ENCODE assay signal across 9 mouse cellular contexts in the genomic region with DNA sequence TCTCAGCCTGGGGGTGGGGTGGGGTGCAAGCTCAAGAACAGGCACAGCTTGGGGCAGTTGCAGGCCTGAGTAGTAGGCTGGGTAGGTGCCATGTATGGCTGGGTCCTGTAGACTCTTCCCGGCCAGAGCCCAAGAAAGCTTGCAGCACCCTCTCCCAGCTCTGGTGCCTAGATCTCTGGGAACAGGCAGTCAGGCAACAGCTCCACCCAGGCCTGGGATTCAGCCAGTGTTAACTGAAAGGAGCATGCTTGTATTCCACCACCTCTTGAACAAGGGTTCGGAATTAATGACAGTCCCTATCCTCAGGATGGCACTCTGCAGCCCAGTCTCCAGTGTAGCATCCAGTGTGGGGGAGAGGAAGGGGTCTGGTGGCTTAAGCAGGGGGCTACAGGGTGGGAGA. TPM values are rescaled to one million over a fixed set of nuclear protein-coding genes. Genes with fewer than 3 reads are reported as not detected.
DNase-seq lines count a peak whose midpoint lies in the region; ATAC-seq and TF ChIP-seq lines count a peak whose summit lies in the region.
"Had no signal": no experiment of that assay in that cellular context is flagged by ENCODE, and none has a peak within 500 bp of the region (broad histone marks: within the 10 kb centered on the region; RNA-seq: fewer than 3 reads in every experiment).

No protein-coding gene starts in this region.

- DNase-seq in layer of hippocampus, adult 2 months (ENCODE audit: low spot score in 2 of 2) = no peak
- DNase-seq in layer of hippocampus, adult 11-12 months (ENCODE audit: low spot score) = no peak
- DNase-seq in heart, postnatal 4 days = peak; percentile 50
- peak; percentile 56 for DNase-seq in lung, postnatal 14 days
- DNase-seq in midbrain, embryonic 11.5 days (ENCODE audit: low spot score, missing footprints) = no peak
- DNase-seq: right cerebral cortex, postnatal 4 days had no signal

- H3K36me3 ChIP-seq in midbrain, embryonic 11.5 days (ENCODE audit: control insufficient read depth, insufficient read depth, low read length) = no peaks in the 10 kb centered on the region

- H3K4me2 ChIP-seq in midbrain, embryonic 11.5 days = no peak overlapping the region

- no peaks in the 10 kb centered on the region for H3K27me3 ChIP-seq in midbrain, embryonic 11.5 days (ENCODE audit: control insufficient read depth, insufficient read depth, low read length)

- 85% methylated on average over 2 of the region's 2 CpGs for WGBS in midbrain, embryonic 11.5 days

- peaks cover 17% of the 10 kb centered on the region for H3K4me1 ChIP-seq in embryonic fibroblast, embryonic 13.5 days (ENCODE audit: control insufficient read depth, insufficient read depth, low read length)
- H3K4me1 ChIP-seq in midbrain, embryonic 11.5 days (ENCODE audit: control insufficient read depth, insufficient read depth, low read length) = peaks cover 16% of the 10 kb centered on the region

- no peak for ATAC-seq in granulocyte monocyte progenitor cell, adult 5-6 weeks (replicated peaks; ENCODE audit: poor library complexity, severe bottlenecking)
- no peak for ATAC-seq in erythroid progenitor cell, adult 5-6 weeks (replicated peaks; ENCODE audit: low FRiP score, poor library complexity, severe bottlenecking)
- ATAC-seq in midbrain, embryonic 11.5 days (ENCODE audit: low FRiP score) = no peak

- H3K9ac ChIP-seq in midbrain, embryonic 11.5 days (ENCODE audit: low read length) = no peak overlapping the region

- H3K4me3 ChIP-seq in layer of hippocampus, adult 2 months = no peak overlapping the region
- H3K4me3 ChIP-seq in embryonic fibroblast, embryonic 13.5 days (ENCODE audit: insufficient read depth, low read length) = no peak overlapping the region
- H3K4me3 ChIP-seq in midbrain, embryonic 11.5 days (ENCODE audit: low read depth, low read length) = no peak overlapping the region

- no peaks in the 10 kb centered on the region for H3K9me3 ChIP-seq in midbrain, embryonic 11.5 days (ENCODE audit: control insufficient read depth, low read length)

- H3K27ac ChIP-seq in layer of hippocampus, adult 2 months = peak overlapping the region; percentile 79
- H3K27ac ChIP-seq in embryonic fibroblast, embryonic 13.5 days (ENCODE audit: insufficient read depth, low read length) = 0 out of 2 replicates have a peak overlapping the region, but pooled peaks have one; percentile 6
- no peak overlapping the region for H3K27ac ChIP-seq in midbrain, embryonic 11.5 days (ENCODE audit: low read depth, low read length)

- no peak for TF ChIP-seq CTCF in layer of hippocampus, adult 2 months (conservative IDR thresholded peaks at IDR 0.05)
- no peak for TF ChIP-seq CTCF in embryonic fibroblast, embryonic 13.5 days (IDR thresholded peaks at IDR 0.05; ENCODE audit: borderline replicate concordance, insufficient read depth, low read length)

- no peak for TF ChIP-seq POLR2A in embryonic fibroblast, embryonic 13.5 days (IDR thresholded peaks at IDR 0.05; ENCODE audit: low read depth, low read length)

RNA-seq across cellular contexts. Expression of a gene that starts 20.7 kb away (rescaled TPM):
- total RNA-seq in layer of hippocampus, adult 2 months (2021) = 10 to 100 TPM; 39.2 to 41.1 TPM
- 85.4 and 90.9 TPM in 2 replicates for polyA plus RNA-seq in embryonic fibroblast, embryonic 13.5 days (2011; ENCODE audit: insufficient read length, low read depth, missing spikeins)
- 100 to 1,000 TPM; 183 to 186 TPM for total RNA-seq in heart, postnatal 4 days (2021)
- total RNA-seq in granulocyte monocyte progenitor cell, adult 5-6 weeks (2014; fragmentation: Nextera tagmentation) = 7.9 and 10.2 TPM in 2 replicates
- total RNA-seq in granulocyte monocyte progenitor cell, adult 5-6 weeks (2017) = 5.5 and 11.6 TPM in 2 replicates
- 17.7 and 20.1 TPM in 2 replicates for total RNA-seq in erythroid progenitor cell, adult 5-6 weeks (2015; ENCODE audit: low replicate concordance)
- total RNA-seq in erythroid progenitor cell, adult 5-6 weeks (2017; ENCODE audit: low replicate concordance) = 9.0 and 14.7 TPM in 2 replicates
- 23.2 and 25.2 TPM in 2 replicates for polyA plus RNA-seq in midbrain, embryonic 11.5 days (2014; fragmentation: Nextera tagmentation; extraction: Ambion mirVana)

Comparison
In these comparisons a context has a peak if more than half of its experiments do, and no peak if none do; other contexts are left out.
1. DNase-seq: peak in heart, postnatal 4 days (single experiment) and lung, postnatal 14 days (single experiment); none in layer of hippocampus, adult 2 months (0 of 2), layer of hippocampus, adult 11-12 months (single experiment) and midbrain, embryonic 11.5 days (single experiment).
2. RNA of a gene that starts 20.7 kb away (total RNA-seq): 183 to 186 TPM in heart, postnatal 4 days; 39.2 to 41.1 TPM in layer of hippocampus, adult 2 months, 9.0 to 20.1 TPM in erythroid progenitor cell, adult 5-6 weeks and 5.5 to 11.6 TPM in granulocyte monocyte progenitor cell, adult 5-6 weeks; every median in the first group is over 4 times any median in the second.